Mouse (Mus musculus) C2C12 (cell line): ENCODE measurements around the gene Naaa.

Source experiments
- CTCF ChIP-seq: IDR thresholded peaks from one replicate; pipeline ENCODE4 v1.5.1; 2011; ENCODE audit not compliant: control insufficient read depth, insufficient read depth, insufficient read length
- MAX ChIP-seq: IDR thresholded peaks from one replicate; pipeline ENCODE4 v1.6.1; 2011; ENCODE audit warnings: mild to moderate bottlenecking, control low read depth

DNA sequence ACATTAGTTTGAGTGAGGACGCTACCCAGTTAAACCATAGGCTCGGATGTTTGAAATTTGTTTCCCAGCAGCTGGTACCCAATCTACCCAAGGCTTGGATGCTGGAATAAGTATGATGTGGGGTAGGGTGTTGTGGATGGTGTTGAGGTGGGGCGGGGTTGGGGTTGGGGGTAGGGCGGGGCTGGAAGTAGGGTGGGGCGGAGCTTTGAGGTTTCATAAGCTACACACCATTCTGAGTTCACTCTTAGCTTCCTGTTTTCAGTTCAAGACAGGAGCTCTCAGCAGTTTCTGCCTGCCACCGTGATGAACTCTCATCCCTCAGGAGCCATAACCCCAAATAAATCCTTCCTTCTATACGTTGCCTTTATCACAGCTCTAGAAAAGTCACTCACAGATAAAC, 40.1 kb upstream of the Naaa start:
- no peak for TF ChIP-seq CTCF
- no peak for TF ChIP-seq MAX
